Mouse (Mus musculus): ENCODE data around the gene Nav2. TPM values are rescaled to one million over a fixed set of nuclear protein-coding genes. Genes with fewer than 3 reads are reported as not detected.

The Nav2 gene
- polyA plus RNA-seq (2014; fragmentation: Nextera tagmentation; extraction: Ambion mirVana) = 22.6 and 36.1 TPM in 2 replicates

- H3K27me3 ChIP-seq (ENCODE audit: control insufficient read depth, insufficient read depth, low read length) = no peaks in the 10 kb centered on the region
- no peak within 1 kb of the TSS for H3K4me3 ChIP-seq (ENCODE audit: low read depth, low read length)
- no peak within 1 kb of the TSS for H3K4me2 ChIP-seq (replicated peaks; ENCODE audit: low read depth, low read length)
- H3K27ac ChIP-seq (ENCODE audit: low read depth, low read length) = no peak within 1 kb of the TSS
- H3K36me3 ChIP-seq (ENCODE audit: control insufficient read depth, insufficient read depth, low read length) = no peaks in the 10 kb centered on the region
- no peak within 1 kb of the TSS for H3K9ac ChIP-seq (ENCODE audit: low read depth, low read length)
- H3K9me3 ChIP-seq (ENCODE audit: control insufficient read depth, low read length) = no peaks in the 10 kb centered on the region
- H3K4me1 ChIP-seq (replicated peaks; ENCODE audit: control insufficient read depth, insufficient read depth, low read length) = no peaks in the 10 kb centered on the region
- DNase-seq (ENCODE audit: low spot score) (no peak), ATAC-seq (ENCODE audit: low FRiP score) (no peak)
- WGBS = 72% methylated on average over 8 of the region's 8 CpGs
These were observed at the start of gene Nav2 for GRCm38 (mm10) chr7:48908521-48909341. Gene Nav2, plus strand, starts transcription at chr7:48908716.

DNA sequence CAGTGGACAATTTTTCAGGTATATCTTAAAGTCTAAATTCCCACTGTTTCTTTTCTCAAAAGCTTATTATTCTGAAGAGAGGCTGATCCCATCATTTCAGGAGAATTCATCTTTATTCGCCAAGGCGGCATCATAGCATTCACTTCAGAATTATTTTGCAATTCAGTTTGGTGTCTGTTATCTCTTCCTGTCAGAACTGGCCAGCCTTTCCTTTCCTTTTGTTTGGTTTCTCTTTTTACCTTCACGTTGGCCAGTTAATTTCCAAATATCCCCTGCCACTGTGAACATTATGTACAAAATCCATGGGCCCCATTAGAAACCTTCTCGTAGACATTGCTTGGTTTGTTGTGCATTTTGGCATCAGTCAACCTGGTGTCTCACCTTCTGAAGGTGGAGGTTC, 49.2 kb upstream of the Nav2 start:
- Histone ChIP-seq H3K27me3 (ENCODE audit: control insufficient read depth, insufficient read depth, low read length) (no peaks in the 10 kb centered on the region), H3K4me2 (replicated peaks; ENCODE audit: low read depth, low read length) (no peak overlapping the region), H3K9me3 (ENCODE audit: control insufficient read depth, low read length) (no peaks in the 10 kb centered on the region), H3K36me3 (ENCODE audit: control insufficient read depth, insufficient read depth, low read length) (no peaks in the 10 kb centered on the region), H3K27ac (ENCODE audit: low read depth, low read length) (no peak overlapping the region), H3K4me1 (replicated peaks; ENCODE audit: control insufficient read depth, insufficient read depth, low read length) (no peaks in the 10 kb centered on the region), H3K4me3 (ENCODE audit: low read depth, low read length) (no peak overlapping the region), H3K9ac (ENCODE audit: low read depth, low read length) (no peak overlapping the region)
- DNase-seq (ENCODE audit: low spot score) (no peak), ATAC-seq (ENCODE audit: low FRiP score) (no peak)
- WGBS = 89% methylated on average over 4 of the region's 4 CpGs

DNA sequence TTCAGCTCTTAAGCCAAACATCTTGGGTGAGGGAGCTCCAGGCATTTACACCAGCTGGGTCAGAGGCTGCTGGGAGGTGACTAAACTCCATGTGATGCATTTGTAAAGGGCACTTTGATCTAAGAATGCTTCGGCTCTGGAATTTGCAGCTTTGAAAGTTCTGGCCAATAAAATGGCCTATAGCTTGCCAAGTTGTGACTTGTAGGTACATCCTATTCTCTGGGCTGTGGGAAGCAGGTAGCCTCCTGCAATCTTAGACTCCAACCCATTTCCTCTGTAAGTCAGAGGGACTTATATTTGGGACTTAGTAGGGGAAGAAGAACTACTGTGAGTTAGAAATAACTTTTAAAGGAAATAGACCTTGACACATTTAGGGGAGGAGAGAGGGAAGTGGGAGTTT, 47.6 kb upstream of the Nav2 start:
- Histone ChIP-seq H3K9me3 (ENCODE audit: control insufficient read depth, low read length) (no peaks in the 10 kb centered on the region), H3K4me2 (replicated peaks; ENCODE audit: low read depth, low read length) (no peak overlapping the region), H3K9ac (ENCODE audit: low read depth, low read length) (no peak overlapping the region), H3K4me3 (ENCODE audit: low read depth, low read length) (no peak overlapping the region), H3K27ac (ENCODE audit: low read depth, low read length) (no peak overlapping the region), H3K27me3 (ENCODE audit: control insufficient read depth, insufficient read depth, low read length) (no peaks in the 10 kb centered on the region), H3K36me3 (ENCODE audit: control insufficient read depth, insufficient read depth, low read length) (no peaks in the 10 kb centered on the region), H3K4me1 (replicated peaks; ENCODE audit: control insufficient read depth, insufficient read depth, low read length) (no peaks in the 10 kb centered on the region)
- DNase-seq (ENCODE audit: low spot score) = no peak
- 72% methylated on average over 1 of the region's 1 CpGs for WGBS
- no peak for ATAC-seq (ENCODE audit: low FRiP score)

DNA sequence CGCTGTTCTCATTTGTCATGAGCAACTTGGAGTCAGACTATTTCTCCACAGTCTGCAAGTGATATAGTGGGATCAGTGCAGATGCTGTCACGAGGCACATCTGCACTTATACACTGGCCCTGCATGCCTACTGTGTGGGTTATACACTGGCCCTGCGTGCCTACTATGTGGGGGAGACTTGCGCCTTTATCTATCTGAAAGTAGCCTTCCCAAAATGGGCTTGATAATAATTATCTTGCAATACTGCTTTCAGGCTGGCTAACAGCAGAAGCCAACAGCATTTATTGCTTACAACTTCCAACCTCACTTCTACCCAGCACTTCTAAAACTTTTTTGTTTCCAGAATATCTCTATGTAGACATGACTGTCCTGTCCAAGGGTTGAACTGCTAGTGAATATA, 46.7 kb upstream of the Nav2 start:
- no peak overlapping the region for H3K9ac ChIP-seq (ENCODE audit: low read depth, low read length)
- no peaks in the 10 kb centered on the region for H3K4me1 ChIP-seq (replicated peaks; ENCODE audit: control insufficient read depth, insufficient read depth, low read length)
- WGBS = 91% methylated on average over 4 of the region's 4 CpGs
- H3K36me3 ChIP-seq (ENCODE audit: control insufficient read depth, insufficient read depth, low read length) = no peaks in the 10 kb centered on the region
- no peak overlapping the region for H3K27ac ChIP-seq (ENCODE audit: low read depth, low read length)
- ATAC-seq (ENCODE audit: low FRiP score) (no peak), DNase-seq (ENCODE audit: low spot score) (no peak)
- no peak overlapping the region for H3K4me2 ChIP-seq (replicated peaks; ENCODE audit: low read depth, low read length)
- H3K9me3 ChIP-seq (ENCODE audit: control insufficient read depth, low read length) = no peaks in the 10 kb centered on the region
- H3K27me3 ChIP-seq (ENCODE audit: control insufficient read depth, insufficient read depth, low read length) = no peaks in the 10 kb centered on the region
- H3K4me3 ChIP-seq (ENCODE audit: low read depth, low read length) = no peak overlapping the region

- no peak overlapping the region for H3K9ac ChIP-seq (ENCODE audit: low read depth, low read length)
- H3K4me1 ChIP-seq (replicated peaks; ENCODE audit: control insufficient read depth, insufficient read depth, low read length) = no peaks in the 10 kb centered on the region
- H3K4me3 ChIP-seq (ENCODE audit: low read depth, low read length) = no peak overlapping the region
- ATAC-seq (ENCODE audit: low FRiP score) (no peak), DNase-seq (ENCODE audit: low spot score) (no peak)
- H3K4me2 ChIP-seq (replicated peaks; ENCODE audit: low read depth, low read length) = no peak overlapping the region
- H3K27me3 ChIP-seq (ENCODE audit: control insufficient read depth, insufficient read depth, low read length) = no peaks in the 10 kb centered on the region
- H3K36me3 ChIP-seq (ENCODE audit: control insufficient read depth, insufficient read depth, low read length) = peaks cover 3% of the 10 kb centered on the region; the same call in 1 of the 2 replicates
- no peak overlapping the region for H3K27ac ChIP-seq (ENCODE audit: low read depth, low read length)
- H3K9me3 ChIP-seq (ENCODE audit: control insufficient read depth, low read length) = no peaks in the 10 kb centered on the region
These were observed 44.3 kb upstream of the Nav2 start for GRCm38 (mm10) chr7:48864199-48864598.

DNA sequence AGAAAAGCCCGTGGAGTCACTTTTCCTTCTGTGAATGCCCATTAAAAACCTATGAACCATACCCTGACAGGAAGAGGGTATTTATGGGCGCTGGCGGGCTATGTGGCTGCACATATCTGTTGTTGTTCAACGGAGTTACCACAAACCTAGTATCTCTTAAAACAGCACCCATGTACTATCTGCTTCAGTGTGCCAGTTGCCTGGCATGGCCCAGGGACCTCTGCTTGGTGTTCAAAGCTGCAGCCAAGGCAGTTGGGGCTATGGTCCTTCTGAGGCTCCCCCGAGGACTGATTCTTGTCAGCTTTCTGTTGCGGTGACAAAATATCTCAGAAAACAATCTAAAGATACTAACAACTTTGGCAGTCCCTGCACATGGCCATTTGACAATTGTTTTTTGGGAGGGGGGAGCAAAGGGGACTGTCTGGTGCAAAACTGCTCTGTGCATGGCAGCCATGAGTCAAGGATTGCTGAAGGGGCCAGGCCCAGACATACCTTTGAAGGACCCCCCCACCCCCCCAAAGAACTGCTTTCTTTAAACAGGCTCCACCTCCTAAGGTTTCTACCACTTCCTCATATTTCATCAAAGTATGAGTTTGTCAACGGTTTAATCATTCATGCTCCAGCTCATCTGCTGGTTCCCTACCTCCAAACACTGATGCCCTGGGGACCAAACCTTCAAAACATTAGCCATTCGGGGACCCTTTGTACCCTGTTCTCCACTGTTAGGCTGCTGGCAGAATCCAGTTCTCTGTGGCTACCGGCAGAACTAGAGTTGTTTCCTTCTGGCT, 43.7 kb upstream of the Nav2 start:
- ATAC-seq (ENCODE audit: low FRiP score) (no peak), DNase-seq (ENCODE audit: low spot score) (no peak)
- Histone ChIP-seq H3K9me3 (ENCODE audit: control insufficient read depth, low read length) (no peaks in the 10 kb centered on the region), H3K4me3 (ENCODE audit: low read depth, low read length) (no peak overlapping the region), H3K4me2 (replicated peaks; ENCODE audit: low read depth, low read length) (no peak overlapping the region), H3K9ac (ENCODE audit: low read depth, low read length) (no peak overlapping the region), H3K36me3 (ENCODE audit: control insufficient read depth, insufficient read depth, low read length) (peaks cover 6% of the 10 kb centered on the region; the same call in 1 of the 2 replicates), H3K4me1 (replicated peaks; ENCODE audit: control insufficient read depth, insufficient read depth, low read length) (no peaks in the 10 kb centered on the region), H3K27ac (ENCODE audit: low read depth, low read length) (no peak overlapping the region), H3K27me3 (ENCODE audit: control insufficient read depth, insufficient read depth, low read length) (no peaks in the 10 kb centered on the region)
- WGBS = 95% methylated on average over 9 of the region's 9 CpGs

DNA sequence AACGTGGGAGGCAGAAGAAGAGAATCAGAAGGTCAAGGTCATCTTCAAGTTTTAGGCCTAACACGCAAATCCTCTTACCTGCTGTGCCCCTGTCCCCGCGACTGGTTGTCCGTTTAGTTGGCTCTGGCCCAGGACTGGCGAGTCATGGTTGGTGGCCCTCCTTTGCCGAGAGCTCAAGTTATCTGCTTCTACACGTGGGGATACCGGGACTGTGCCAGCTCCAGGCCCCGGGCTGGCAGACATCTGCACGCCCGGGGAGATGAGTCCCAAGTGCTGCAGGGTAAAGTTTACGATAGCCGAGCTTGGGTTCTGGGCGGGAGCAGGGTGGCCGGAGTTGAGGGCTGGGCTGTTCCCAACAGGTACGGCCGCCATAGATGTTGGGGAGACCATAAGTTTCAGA, 40.9 kb upstream of the Nav2 start:
- H3K4me2 ChIP-seq (replicated peaks; ENCODE audit: low read depth, low read length) = no peak overlapping the region
- H3K4me1 ChIP-seq (replicated peaks; ENCODE audit: control insufficient read depth, insufficient read depth, low read length) = no peaks in the 10 kb centered on the region
- no peak overlapping the region for H3K27ac ChIP-seq (ENCODE audit: low read depth, low read length)
- no peak overlapping the region for H3K9ac ChIP-seq (ENCODE audit: low read depth, low read length)
- 96% methylated on average over 18 of the region's 18 CpGs for WGBS
- H3K9me3 ChIP-seq (ENCODE audit: control insufficient read depth, low read length) = no peaks in the 10 kb centered on the region
- ATAC-seq (ENCODE audit: low FRiP score) (no peak), DNase-seq (ENCODE audit: low spot score) (no peak)
- H3K27me3 ChIP-seq (ENCODE audit: control insufficient read depth, insufficient read depth, low read length) = no peaks in the 10 kb centered on the region
- peaks cover 12% of the 10 kb centered on the region; the same call in 1 of the 2 replicates for H3K36me3 ChIP-seq (ENCODE audit: control insufficient read depth, insufficient read depth, low read length)
- H3K4me3 ChIP-seq (ENCODE audit: low read depth, low read length) = no peak overlapping the region

- 92% methylated on average over 6 of the region's 6 CpGs for WGBS
- Histone ChIP-seq H3K4me2 (replicated peaks; ENCODE audit: low read depth, low read length) (no peak overlapping the region), H3K4me1 (replicated peaks; ENCODE audit: control insufficient read depth, insufficient read depth, low read length) (no peaks in the 10 kb centered on the region), H3K9me3 (ENCODE audit: control insufficient read depth, low read length) (no peaks in the 10 kb centered on the region), H3K4me3 (ENCODE audit: low read depth, low read length) (no peak overlapping the region), H3K9ac (ENCODE audit: low read depth, low read length) (no peak overlapping the region), H3K36me3 (ENCODE audit: control insufficient read depth, insufficient read depth, low read length) (peaks cover 17% of the 10 kb centered on the region; the same call in 1 of the 2 replicates), H3K27me3 (ENCODE audit: control insufficient read depth, insufficient read depth, low read length) (no peaks in the 10 kb centered on the region), H3K27ac (ENCODE audit: low read depth, low read length) (no peak overlapping the region)
- DNase-seq (ENCODE audit: low spot score) = no peak
- no peak for ATAC-seq (ENCODE audit: low FRiP score)
These were observed 38.4 kb upstream of the Nav2 start for GRCm38 (mm10) chr7:48870144-48870543.

All from hindbrain, embryonic 11.5 days (tissue).